Mouse (Mus musculus): ENCODE results near the gene Abhd5.

Gene Abhd5

DNA sequence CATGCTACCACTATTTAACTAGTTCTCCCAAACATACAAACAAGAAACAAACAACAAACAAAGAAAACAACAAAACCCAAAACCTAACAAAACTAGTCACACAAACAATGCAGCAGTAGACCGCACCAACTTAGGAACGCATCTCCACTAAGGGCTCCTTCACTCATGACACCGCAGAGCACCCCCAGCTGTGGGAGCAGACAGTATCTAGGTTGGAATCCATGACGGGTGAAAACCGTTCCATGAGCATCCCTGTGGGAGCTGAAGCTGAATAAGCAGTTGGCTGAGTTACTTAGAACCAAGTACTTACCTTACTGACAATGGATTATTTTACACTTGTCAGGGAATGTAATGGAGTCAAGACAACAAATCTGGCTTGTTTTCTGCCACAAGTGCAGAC is 5.3 kb upstream of the Abhd5 start:
- no peak for DNase-seq (ENCODE audit: extremely low read depth, low read depth)

DNA sequence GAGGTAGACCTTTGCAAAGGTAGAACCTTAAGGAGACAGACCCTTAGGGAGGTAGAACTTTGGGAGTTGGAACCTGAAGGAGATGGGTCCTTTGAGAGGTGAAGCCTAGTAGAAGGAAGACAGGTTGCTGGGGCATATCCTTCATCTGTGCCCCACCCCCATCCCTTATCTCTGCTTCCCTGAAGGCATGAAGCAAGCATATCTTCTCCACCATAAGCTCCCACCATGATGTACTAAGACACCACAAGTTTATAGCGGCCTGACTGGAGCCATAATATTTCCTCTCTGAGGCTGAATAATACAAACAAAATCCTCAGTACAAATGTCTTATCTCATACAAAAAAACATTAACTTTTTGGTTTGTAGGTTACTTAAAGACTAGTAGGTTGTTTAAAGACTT is 3.5 kb upstream of the Abhd5 start:
- peak; percentile 35 for DNase-seq (ENCODE audit: extremely low read depth, low read depth)

GRCm38 (mm10) chr9:122349286-122349685 is 2.1 kb upstream of the Abhd5 start:
- DNase-seq (ENCODE audit: extremely low read depth, low read depth), result no peak

DNA sequence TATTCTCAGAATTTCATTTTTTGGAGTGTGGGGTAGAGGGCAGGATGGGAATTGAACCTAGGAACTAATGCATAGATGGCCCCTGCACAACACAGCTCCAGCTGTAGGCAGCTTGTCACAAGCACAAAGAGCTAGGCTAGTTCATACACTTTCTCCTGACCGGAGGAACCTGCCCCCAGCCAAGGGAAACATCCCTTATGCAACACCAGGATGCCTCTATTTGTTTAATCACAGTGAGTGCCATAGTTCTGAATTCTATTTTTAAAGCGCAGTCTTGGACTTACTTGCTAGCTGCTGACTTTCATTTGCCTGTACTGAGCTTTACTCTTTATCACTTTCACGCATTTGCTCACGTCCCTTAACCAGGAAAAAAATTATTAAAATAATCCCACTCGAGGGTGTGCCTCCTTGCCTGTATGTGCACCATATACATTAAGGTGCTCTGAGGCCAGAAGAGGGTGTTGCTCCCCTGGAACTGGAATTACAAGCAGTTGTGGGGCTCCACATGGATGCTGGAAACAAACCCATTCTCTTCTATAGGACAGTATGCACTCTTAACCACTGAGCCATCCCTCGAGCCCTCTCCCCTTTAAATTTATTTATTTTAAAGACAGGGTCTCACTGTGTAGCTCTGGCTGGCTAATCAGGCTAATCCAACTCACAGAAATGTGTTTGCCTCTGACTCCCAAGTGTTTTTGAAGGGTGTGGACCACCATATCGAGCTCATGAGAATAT is 845 bp upstream of the Abhd5 start:
- no peak for DNase-seq (ENCODE audit: extremely low read depth, low read depth)

DNA sequence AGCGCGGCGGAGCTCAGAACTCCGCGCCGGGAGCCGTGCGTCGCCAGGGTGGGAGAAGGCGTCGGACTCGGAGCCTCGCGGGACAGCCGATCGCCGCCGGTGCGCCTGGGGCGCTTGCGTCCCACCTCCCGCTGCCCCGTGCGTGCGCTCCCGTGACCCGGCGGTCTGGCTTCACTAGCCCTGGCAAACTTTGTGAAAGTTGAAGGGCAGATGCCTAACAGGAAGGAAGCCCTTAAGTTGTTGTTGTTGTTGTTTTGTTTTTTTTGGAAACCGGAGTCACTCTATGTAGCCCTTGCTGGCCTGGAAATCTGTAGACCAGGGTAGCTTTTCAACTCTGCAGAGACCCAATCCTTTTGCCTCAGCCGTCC is 601 bp downstream of the Abhd5 start:
- DNase-seq (ENCODE audit: extremely low read depth, low read depth), result no peak

GRCm38 (mm10) chr9:122352911-122353310 is 1.5 kb downstream of the Abhd5 start:
- DNase-seq (ENCODE audit: extremely low read depth, low read depth), result no peak

DNA sequence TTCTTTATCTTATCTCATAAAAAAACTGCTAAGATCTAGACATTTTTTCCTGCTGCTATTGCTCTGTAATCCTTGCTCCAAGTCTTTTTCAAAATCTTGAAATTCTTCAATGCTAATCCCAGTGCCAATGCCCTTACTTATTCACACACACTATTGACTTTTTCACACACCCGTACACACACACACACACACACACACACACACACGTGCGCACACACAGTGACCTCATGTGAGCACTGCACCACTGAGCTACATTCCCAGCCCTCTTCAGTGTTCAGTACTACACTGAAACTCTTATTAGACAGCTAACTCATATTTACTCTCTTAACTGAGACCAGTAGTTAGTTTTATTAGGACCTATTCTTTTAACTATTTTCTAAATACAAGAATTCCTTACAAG is 2.8 kb downstream of the Abhd5 start:
- DNase-seq (ENCODE audit: extremely low read depth, low read depth), result no peak

- DNase-seq (ENCODE audit: extremely low read depth, low read depth), result no peak
Measured at GRCm38 (mm10) chr9:122357073-122357472, 5.7 kb downstream of the Abhd5 start.

DNA sequence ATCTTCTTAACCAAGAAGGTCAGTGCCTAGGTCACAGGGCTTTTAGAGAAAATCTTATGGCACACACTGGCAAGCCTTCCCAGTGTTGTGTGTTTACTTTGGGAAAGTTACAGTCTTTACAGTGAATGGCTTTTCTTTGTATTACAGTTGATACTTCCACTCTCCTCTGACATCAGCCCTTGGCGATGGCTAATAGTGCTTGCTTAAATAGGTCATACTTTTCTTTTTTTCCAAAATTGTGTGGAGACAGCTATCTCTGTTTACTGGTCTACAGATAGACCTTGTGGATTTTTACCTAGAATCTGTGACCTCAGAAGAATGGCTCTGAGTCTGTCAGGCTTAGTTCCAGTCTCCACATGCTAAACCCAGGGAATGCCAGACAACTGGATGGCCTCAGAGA is 6.2 kb downstream of the Abhd5 start:
- DNase-seq (ENCODE audit: extremely low read depth, low read depth), result no peak

DNA sequence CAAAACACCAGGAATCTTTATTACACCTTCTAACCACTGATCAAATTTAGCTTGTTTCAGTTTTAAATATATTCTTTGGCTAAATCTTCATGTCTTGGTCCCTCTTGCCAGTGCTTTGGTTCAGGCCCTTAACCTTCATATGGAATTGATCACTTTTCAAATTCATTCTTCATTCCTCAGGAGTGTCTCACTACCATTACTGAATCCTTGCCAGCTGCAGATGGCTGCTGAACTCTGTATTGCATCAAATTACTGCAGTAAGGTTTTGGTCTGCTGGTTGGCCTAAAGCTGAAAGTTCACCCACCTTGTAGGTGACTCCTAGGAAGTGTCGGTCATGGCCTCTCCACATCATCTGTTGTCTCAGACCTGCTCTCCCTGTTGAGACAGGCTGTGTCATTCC is 12.8 kb downstream of the Abhd5 start:
- no peak for DNase-seq (ENCODE audit: extremely low read depth, low read depth)

- DNase-seq (ENCODE audit: extremely low read depth, low read depth), result no peak
Measured at GRCm38 (mm10) chr9:122370292-122370794, 18.9 kb downstream of the Abhd5 start.

DNA sequence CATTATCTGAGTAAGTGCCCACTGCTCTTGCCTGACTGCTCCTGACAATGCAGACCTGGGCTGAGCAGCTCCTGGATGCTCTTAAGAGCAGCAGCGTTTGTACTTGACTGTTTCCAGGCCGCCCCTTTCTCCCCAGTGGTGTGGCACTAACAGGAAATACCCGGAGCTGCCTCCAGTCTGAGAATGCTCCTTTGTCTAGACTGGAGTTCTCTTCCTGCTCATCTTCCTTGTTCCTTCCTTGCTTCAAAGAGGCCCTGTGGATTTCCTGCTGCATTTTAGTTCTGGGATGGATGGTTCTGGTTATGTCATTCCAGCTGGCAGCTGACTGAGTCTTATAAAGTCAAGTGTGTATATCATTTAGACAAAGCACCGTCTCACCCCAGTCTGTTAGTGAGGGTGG is 21.1 kb downstream of the Abhd5 start:
- no peak for DNase-seq (ENCODE audit: extremely low read depth, low read depth)

GRCm38 (mm10) chr9:122372991-122373390 is 21.6 kb downstream of the Abhd5 start:
- no peak for DNase-seq (ENCODE audit: extremely low read depth, low read depth)

DNA sequence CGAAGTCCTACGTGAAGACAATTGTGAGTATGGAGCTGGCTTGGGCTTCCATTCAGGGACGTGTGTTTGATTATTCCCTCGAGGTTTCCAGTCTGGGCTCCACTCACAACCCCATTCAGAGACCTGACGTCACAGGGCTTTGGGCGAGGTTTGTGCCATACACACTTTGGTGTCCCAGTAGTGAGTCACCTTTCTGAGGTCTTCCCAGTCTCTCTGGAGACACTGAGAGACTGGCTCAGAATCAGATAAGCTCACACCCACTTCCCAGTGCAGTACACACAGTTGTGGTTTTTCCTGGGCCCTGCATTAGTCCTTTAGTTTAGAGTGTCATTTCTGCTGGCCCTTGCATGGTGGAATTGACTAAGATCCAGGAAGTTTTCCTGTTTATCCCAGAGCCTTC is 27.6 kb downstream of the Abhd5 start:
- no peak for DNase-seq (ENCODE audit: extremely low read depth, low read depth)

- no peak for DNase-seq (ENCODE audit: extremely low read depth, low read depth)
Measured at GRCm38 (mm10) chr9:122380959-122381358, 29.6 kb downstream of the Abhd5 start.

DNA sequence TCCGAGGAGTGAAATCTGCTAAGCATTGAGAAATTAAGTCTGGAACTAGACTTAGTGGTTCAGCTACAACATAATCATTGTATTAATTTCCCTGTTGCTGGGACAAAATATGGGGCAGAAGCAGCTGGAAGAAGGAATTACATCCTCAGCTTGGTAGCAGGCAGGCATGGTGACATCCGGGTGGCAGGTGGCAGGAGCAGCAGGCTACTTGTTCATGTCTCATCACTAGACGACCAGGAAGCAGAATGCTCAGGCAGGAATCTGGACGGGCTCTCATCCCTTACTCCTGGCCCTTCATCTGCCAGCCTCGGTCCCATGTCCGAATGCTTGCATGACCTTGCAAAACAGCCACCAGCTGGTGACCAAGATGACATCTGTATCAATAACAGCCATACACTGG is 30.6 kb downstream of the Abhd5 start:
- DNase-seq (ENCODE audit: extremely low read depth, low read depth), result no peak

DNA sequence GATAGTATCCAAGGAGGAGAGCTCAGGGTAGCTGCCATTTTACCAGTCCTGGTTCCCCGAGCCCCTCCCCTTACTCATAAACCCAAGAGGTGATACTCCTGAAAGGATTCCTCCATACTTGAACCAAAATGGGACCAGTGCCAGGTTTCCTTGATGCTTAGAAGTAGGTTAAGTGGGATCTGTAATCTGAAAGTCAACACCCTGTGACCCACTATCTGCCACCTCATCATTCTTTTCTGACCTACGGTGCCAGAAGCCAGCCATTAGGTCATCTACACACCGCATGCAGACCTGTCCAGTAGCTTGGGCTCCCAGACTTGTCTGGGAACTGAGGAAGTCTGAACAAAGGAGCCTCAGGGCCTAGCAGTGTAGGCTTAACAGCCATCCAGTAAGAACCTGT is 34.6 kb downstream of the Abhd5 start:
- no peak for DNase-seq (ENCODE audit: extremely low read depth, low read depth)

GRCm38 (mm10) chr9:122389287-122389920 is 38.0 kb downstream of the Abhd5 start:
- DNase-seq (ENCODE audit: extremely low read depth, low read depth), result no peak

- DNase-seq (ENCODE audit: extremely low read depth, low read depth), result no peak
Measured at GRCm38 (mm10) chr9:122395816-122396215, 44.4 kb downstream of the Abhd5 start.

- no peak for DNase-seq (ENCODE audit: extremely low read depth, low read depth)
Measured at GRCm38 (mm10) chr9:122397156-122397555, 45.7 kb downstream of the Abhd5 start.

DNA sequence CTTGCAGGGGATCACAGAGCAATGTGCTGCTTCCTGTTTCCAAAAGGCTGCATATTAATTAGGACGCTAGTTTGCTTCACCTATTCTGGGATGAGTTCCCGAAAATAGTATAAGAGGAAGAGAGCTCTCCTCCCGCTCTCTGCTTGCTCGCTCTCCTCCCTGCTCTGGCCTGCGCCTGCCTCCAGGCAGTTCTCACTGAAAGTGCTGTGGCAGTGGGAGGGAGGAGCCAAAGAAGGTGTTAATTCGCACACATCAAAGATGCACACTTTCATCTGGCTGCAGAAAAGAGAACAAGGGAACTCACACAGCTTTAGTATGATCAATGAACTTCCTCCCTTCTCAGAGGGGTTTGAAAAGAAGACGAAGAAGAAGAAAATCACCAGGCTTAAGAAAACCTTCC is 47.3 kb downstream of the Abhd5 start:
- DNase-seq (ENCODE audit: extremely low read depth, low read depth), result no peak

DNA sequence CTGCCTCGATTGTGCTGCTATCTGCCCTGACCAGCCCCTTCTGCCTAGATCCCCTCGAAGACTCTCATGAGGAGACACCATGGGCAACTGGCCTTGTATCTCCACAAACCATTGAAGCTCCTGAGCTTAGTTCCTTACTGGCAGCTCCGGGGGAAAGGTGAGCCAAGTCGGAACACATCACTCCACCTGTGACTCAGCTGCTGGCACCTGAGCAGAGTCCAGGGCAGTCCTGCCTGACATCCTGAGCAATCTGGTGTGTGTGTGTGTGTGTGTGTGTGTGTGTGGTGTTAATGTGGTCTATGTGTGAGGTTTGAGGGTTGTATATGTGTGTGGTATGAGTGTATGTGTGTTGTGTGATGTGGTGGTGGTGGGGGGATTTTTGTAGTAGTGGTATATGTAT is 49.8 kb downstream of the Abhd5 start:
- no peak for DNase-seq (ENCODE audit: extremely low read depth, low read depth)

Measured in MEL-GATA-1-ER (cell line).